Mouse (Mus musculus) gastrocnemius, adult 18-20 months (tissue): ENCODE results near the gene Impdh1. TPM values are rescaled to one million over a fixed set of nuclear protein-coding genes. Genes with fewer than 3 reads are reported as not detected.
"Not testable (repeated sequence)": the region's sequence is repeated elsewhere in the genome, so short reads cannot be mapped to it uniquely, and the experiment has no call there.

Experiments
- DNase-seq: peaks from one replicate; pipeline ENCODE4 v3.0.0; 2021; ENCODE audit warnings: low spot score
- long read RNA-seq, 2 experiments: library from polyadenylated mRNA; stranded (forward); transcript quantifications; one replicate each; pipeline ENCODE4 v2.0.0; 2021
- total RNA-seq, 2 experiments: library from RNA; stranded (reverse); gene quantifications; 2 replicates each; pipeline ENCODE4 v1.2.3; 2021

Impdh1 gene
- 10 to 100 TPM in 1 of 2 experiments, 1 to 10 TPM in 1; 9.2 to 12.8 TPM for total RNA-seq
- long read RNA-seq, experiment 1, transcript Impdh1-201 (14 exons, 2,437 nt): major isoform, 14 of 23 reads
- long read RNA-seq, experiment 1, transcript Impdh1-207 (15 exons, 2,580 nt): minor isoform, 6 of 23 reads
- long read RNA-seq, experiment 1, partial matches to known transcripts: 0 of 23 reads
- long read RNA-seq, experiment 1, other reads (novel, unspliced or antisense): 1 of 23 reads
- long read RNA-seq, experiment 2, transcript Impdh1-201 (14 exons, 2,437 nt): major isoform, 11 of 23 reads
- long read RNA-seq, experiment 2, partial matches to known transcripts: 5 of 23 reads
- long read RNA-seq, experiment 2, other reads (novel, unspliced or antisense): 4 of 23 reads

DNA sequence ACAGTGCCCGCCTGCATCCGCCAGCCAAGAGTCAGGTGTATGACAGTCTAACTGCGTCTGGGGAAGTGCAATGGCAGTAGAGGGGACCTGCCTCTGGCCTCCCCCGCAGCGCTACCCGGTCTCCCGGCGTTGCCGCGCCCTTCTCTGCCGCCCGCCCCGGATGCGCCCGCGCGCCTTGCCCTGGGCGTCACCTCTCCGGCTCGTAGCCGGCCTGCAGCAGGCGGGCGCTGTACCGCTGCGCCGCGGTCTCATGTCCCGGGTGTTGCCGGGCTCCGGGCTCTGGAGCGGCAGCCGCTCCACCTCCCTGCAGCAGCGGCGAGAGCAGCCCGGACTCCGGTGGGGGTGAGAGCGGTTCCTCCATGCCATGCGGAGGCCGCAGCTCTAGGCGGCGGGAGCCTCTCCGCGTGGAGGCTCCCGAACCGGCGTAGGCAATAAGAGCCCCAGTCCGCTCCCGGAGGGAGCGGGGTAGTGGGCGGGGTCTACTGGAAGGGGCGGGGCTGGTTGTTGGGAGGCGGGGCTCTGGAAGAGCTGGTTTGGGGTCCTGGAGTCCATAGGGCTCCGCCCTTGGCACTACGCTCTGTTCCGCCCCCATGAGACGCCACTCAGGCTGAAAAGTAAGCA lies at the start of gene Impdh1:
Gene Impdh1 (minus strand): TSS at position 484 of the 621 bp plus-strand sequence.
- peak; percentile 68 for DNase-seq

DNA sequence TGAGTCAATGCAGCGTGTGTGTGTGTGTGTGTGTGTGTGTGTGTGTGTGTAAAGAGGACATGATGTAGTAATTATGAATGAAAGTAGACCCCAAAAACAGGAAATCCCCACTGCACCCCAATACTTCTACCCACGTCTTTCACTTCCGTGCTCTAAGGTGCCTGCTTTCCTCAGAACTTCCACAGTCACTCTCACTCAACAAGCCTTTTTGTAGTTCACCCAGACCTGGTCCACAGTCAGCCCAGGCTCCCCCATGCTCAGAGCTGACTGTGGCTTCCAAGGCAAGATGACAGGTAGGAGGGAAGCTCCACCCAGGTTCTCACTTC lies 48.3 kb upstream of the Impdh1 start:
- DNase-seq: no peak

DNA sequence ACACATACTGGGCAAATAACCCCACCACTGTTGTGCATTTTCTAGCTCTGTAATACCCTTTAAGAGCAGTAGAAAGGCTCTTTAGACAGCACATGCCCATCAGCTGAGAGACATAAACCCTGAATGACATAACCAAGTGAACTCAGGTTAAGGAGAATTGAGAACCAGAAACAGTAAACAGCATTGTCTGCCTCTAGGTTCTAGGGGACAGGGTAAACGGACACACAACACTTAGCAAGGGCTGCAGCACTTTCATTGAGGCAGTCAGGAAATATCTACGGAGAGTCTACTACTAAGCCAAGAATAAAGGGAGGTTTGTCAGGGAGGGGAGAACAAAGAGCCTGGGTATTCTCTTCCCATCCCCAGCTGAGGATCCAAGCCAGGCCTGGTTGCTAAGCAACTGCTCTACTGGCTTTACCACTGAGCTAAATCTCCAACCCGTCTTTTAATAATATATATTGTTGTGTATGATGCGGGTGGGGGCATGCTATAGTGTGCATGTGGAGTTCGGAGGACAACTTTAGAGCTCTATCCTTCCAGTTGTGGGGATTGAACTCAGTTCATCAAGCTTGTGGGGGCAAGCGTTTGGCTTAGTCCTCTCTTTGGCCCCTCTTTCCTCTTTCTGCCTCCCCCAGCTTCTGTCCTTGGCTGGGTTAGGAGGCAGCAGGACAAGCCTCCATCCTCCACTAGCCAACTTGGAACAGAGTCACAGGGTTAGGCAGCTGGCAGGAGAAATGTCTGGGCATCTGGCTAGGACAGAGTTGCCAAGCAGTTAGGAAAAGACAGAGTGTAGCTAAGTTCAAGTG lies 47.7 kb upstream of the Impdh1 start:
- peak; percentile 82 for DNase-seq

DNA sequence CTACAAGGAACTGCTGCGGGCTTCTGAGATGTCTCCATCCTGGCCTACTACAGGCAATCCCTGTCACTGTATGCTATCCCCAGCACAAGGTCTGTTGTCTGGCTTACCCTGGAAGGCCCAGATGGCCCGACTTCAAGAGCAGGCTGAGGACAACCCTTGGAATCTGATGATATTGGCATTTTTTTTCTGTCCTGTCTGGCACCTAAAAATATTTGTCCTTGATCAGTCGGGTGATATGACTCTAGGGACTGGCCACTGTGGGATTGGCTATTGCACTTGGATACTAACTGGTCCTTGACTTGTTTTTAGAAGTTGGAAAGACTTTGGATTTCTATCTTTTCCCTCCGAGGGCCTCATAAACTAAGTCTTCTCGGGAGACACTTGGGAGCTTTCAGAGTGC lies 45.7 kb upstream of the Impdh1 start:
- DNase-seq: no peak

DNA sequence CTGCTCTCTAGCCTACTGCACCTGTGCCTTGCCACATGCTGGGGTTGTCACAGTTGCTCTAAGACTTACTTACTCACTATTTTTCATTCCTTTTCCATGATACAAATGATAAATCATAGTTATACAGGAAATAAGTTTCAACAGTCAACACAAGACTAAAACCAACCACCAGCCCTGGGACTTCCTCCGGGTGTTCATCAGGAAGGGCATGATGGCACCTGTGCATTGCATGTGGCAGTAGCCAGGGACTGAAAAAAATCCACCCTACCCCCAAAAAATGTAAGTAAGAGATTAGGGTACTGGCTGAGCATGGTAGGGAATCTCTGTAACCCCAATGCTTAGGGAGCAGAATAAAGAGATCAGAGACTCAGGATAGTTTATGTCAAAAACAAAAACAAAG lies 43.3 kb upstream of the Impdh1 start:
- no peak for DNase-seq

DNA sequence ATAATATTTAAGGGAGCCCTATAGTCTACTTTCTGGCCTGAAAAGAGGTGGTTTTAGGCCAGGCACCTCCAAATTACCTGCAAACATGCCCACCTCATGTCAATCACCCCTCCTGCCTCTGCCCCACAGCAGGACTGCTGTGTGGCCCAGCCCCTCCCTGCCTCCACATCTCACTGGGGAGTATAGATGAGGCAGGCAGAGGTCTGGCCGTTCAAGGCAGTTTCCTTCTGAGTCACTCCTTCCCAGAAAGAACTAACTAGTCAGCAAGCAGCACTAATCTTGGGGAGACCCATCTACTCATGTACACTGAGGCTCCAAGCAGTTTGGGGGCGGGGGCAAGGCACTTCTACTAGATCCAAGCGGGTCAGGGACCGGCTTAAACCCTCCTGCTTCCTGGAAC lies 30.9 kb upstream of the Impdh1 start:
- DNase-seq: no peak

DNA sequence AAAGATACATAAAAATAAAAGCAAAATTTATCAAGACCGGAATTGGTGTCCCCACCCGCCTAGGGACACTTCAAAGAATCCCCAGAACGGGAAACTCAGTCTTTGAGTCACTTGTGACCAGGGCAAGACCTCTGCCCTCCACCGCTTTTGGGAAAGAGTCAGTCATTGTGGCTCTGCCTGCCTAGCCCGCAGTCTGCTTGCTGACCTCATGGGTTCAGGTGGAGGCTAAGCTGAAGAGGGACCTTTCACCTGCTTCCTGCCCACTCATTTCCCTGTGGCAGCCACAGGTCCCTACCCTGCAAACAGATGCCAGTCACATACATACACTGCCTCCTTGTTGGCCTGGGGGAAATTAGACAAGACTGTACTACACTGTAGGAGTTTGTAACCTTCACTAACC lies 30.4 kb upstream of the Impdh1 start:
- DNase-seq: no peak

DNA sequence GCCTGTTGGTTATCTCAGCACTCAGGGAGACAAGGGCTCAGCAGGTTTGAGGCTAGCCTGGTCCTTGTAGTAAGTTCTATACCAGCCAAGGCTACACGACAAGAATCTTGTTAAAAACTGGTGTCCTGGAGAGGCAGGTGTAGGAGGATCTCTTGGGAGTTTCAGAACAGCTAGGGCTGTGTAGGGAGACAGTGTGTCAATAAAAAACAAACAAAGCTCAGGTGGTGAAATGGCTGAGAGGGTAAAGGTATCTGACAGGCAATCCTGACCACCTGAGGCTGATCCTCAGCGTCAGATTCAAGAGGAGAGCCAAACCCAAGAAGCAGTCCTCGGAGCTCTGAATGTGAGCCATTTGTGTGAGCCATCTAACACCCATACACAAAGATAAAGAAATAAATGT lies 30.0 kb upstream of the Impdh1 start:
- no peak for DNase-seq

DNA sequence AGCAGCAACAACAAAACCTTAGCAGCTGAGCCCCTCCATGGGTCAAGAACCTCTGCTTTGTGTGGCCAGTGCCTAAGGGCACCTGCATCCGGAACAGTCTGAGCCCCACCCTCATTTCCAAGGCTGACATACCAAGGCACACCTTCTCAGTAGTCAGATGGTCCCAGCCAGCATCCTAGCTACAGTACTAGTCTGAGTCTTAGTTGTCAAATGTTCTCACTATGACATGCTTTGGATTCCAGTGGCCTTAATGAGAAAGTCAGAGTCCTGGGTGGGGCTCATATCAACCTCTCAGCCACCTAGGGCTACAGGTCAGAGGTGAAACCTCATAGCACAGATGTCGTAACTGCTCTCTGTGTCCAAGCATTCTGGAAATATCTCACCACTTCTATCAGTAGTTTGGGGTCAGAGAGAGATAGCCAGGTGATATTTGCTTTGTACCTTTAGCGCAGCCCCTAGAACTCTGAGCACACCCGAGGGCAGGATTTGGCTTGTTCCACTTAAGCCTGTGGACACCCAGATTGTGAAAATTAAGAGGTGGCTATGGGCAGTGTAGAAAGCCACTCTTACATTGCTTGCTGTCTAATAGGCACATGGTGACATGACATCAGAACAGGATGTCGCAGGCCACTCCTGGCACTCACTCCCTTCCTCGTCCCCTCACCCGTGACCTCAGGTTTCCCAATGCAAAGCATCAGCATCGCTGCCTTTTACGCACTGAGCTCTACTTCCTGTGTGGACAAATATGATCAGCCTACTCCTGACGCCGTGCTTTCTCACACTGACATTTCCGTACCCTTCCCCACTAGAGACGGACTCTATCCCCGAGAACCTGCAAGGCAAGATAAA lies 29.3 kb upstream of the Impdh1 start:
- no peak for DNase-seq

DNA sequence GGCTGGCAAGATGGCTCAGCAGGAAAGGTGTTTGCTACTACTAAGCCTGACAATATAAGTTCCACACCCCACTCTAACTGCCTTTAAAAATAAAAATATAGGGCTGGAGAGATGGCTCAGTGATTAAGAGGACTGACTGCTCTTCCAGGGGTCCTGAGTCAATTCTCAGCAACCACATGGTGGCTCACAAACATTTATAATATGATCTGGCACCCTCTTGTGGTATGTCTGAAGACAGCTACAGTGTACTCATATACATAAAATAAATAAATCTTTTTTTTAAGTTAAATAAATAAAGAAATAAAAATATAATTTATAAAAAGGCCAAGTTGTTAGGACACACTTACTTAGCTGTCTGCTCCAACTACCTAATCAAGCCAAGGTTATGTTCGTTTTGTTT lies 26.1 kb upstream of the Impdh1 start:
- no peak for DNase-seq

DNA sequence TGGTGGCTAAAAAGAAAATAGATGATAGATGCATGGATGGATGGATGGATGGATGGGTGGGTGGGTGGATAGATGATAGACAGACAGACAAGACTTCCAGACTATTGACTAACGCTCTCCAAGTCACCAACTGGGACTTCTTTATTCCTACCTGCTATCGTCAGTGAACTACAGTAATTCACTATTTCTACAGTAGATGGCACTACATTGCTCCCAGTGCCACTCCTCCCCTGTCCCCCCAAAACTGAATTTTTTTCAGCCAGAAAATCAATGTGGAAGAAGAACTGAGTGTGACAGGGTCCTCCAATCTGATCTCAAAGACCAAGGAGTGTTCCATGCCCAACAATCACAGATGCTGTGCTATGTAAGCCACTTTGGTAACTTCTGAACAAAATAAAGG lies 25.5 kb upstream of the Impdh1 start:
- DNase-seq: no peak

DNA sequence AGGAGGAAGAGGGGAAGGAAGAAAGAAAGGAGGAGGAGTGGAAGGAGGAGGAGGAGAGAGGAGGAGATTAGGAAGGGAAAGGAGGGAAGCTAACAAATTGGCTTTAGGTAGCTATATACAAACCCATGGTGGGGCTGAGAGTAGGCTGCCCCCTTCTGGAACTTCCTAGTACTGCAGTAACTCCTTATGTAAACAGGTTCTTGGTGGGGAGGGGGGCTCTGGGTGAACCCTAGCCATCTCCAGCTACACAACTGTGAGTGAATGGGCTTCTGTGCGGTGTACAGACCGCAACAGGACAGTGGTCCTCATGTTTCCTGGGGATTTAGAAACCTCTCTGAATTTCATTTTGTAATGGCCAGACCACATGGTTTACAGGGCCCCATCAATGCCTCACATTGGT lies 24.6 kb upstream of the Impdh1 start:
- DNase-seq: peak; percentile 60

DNA sequence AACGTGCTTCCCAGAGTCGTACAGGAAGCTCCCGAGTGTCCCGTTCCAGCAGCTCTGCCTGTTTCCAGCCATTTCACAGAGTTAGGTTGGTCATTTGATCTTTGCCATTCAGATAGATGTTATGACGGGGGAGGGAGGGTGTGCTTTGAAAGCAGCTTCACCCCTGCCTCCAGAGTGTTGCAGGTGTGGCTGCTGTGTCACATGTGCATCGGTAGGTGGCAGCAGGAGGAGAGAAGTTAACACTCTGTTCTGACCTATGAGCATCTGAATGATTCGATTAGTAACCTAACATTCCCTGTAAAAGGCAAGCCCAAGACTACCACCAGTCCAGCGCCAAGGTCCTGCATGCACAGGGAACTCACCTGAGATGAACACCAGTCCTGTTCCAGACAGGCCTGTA lies 18.1 kb upstream of the Impdh1 start:
- no peak for DNase-seq

DNA sequence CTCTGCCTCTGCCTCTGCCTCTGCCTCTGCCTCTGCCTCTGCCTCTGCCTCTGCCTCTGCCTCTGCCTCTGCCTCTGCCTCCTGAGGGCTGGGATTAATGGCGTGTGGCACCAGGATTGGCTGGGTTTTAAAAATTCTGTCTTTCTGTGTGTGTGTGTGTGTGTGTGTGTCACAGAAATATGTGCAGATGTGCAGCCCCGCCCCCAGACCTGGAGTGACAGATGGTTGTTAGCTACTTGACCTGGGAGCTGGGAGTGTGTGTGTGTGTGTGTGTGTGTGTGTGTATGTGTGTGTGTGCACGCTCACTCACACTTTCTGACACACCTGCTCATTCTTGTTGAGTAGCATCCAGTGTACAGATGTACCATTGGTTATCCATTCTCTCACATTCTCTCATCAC lies 17.5 kb upstream of the Impdh1 start:
- no peak for DNase-seq

DNA sequence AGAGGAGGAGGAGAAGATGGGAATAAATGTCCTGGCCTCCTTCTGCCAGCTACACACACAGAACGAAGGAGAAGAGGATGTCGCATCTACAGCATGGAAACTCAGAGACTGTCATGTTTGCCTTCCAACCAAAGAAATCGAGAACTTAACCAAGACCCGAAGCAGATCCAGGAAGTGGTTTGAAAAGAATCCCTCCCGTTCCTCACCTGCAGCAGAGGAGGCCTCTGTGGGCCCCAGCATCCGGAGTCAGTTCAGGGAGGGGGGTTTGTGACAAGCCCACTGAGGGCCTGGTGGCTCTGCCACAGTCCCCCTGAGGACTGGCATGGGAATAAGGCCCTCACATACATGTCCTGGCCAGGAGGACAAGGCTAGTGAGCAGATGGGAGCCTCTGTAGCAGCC lies 16.2 kb upstream of the Impdh1 start:
- DNase-seq: no peak

DNA sequence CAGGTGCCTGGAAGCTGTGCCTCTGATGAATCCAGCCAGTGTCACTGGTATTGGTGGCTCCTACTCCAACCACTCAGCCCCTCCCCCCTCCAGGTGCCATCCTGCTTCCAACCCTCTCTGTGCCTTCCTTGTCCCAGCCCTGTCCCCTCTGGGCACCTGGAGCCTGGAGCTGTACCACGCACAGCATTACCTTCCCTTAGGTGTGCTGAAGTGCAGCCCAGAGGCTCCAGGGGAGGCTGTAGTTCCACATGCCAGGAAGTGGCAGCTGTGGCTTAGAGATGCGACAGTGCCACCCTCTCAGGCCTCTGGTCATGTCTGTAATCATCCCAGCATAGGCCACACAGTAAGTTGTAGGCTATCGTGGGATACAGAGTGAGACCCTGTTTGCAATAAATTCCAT lies 15.6 kb upstream of the Impdh1 start:
- DNase-seq: no peak

DNA sequence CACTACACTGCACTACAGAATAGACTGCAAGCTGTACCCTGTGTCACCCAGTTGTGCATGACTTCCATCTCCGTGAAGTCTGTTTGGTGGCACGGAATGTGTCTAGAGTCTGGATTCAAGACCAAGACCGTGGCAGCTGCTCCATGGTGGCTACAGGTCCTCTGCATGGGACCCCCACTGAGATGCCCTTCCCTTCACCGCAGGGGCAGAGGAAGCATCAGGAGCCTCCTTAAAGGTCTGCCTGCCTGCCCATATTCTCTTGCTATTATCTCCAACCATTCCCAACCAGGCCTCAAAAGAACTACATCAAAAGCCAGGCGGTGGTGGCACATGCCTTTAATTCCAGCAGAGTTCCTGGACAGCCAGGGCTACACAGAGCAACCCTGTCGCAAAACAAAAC lies 14.2 kb upstream of the Impdh1 start:
- no peak for DNase-seq

DNA sequence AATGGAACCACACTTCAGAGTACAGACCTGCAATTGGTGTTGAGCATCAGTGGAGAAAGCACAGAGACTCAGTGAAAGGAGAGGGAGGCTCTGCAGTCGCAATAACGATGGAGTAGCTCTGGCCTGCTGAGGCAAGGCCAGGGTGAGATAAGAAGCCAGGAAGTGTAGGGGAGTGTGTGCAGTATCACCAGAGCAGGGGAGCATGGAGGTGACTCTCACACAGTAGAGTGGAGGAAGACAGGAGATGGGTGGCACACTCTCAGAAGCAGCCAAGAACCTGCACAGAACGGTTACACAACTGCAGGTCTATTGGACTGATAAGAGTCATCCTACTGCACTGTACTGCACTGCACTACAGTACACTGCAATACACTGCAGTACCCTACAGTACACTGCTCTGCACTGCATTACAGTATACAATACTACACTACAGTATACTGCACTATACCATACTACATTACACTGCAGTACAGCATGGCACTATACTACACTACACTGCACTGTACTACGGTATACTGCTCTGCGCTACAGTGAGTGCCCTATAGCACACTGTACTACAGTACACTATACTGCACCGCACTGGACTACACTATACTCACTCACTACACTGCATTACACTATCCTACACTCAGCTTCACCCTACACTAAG lies 13.2 kb upstream of the Impdh1 start:
- no peak for DNase-seq

DNA sequence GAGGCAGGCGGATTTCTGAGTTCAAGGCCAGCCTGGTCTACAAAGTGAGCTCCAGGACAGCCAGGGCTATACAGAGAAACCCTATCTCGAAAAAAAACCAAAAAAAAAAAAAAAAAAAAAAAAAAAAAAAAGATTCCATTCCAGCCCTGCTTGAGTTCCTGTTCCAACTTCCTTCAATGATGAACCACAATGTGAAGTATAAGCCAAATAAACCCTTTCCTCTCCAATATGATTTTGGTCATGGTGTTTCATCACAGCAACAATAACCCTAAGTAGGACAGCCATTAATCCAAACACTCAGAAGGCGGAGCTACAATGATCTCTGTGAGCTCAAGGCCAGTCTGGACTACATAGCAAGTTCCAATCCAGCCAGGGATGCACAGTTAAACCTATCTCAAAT lies 1.6 kb upstream of the Impdh1 start:
- not testable (repeated sequence) for DNase-seq

DNA sequence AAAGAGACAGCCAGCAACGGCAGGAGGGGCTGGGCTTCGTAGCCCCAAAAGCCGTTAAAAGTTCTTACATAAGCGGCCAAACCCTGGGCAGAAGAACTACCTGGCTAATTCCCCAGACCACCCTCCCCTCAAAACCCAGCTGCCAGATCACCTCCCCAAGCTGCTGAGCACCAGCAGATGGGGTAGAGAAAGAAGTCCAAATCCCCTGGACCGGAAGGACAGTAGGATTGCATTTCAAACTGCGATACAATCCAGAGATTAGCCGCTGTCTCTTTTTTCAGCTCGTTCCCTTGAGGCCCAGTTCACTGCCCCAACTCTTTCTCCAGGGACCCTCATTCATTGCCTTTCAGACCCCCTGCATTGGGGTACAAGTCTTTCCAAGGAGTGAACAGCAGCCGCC lies 983 bp downstream of the Impdh1 start:
- no peak for DNase-seq

DNA sequence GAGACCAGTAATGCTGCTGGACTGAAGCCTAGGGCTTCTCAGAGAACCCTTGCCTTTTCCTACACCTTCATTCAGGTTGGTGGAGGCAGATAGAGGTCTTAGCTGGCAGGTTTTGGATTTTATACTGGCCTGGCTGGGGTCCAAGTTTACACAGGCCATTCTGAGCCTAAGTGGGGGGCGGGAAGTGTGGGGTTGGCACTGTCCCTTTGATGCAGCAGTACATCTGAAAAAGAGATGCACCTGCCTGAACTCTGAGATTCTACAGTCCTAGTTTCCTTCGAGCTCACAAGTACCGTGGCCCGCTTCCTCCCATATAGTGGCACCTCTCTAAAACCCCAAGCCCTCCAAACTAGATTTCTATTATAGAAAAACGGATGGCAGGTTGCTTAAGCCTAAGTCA lies 1.4 kb downstream of the Impdh1 start:
- DNase-seq: no peak
